ENCODE assay signal across 26 mouse cellular contexts in genomic region chr2:32798251-32798962, GRCm38 (mm10). TPM values are rescaled to one million over a fixed set of nuclear protein-coding genes. Genes with fewer than 3 reads are reported as not detected.
DNase-seq lines count a peak whose midpoint lies in the region; ATAC-seq lines count a peak whose summit lies in the region.
"Had no signal": no experiment of that assay in that cellular context is flagged by ENCODE, and none has a peak within 500 bp of the region (broad histone marks: within the 10 kb centered on the region; RNA-seq: fewer than 3 reads in every experiment).

No protein-coding gene starts in this region.

- no peak for DNase-seq in embryonic facial prominence, embryonic 14.5 days (ENCODE audit: low spot score)
- no peak for DNase-seq in embryonic facial prominence, embryonic 10.5 days (ENCODE audit: low spot score)
- DNase-seq in heart, postnatal 10 days = no peak
- DNase-seq in left cerebral cortex, adult 9 months (ENCODE audit: low spot score in 2 of 2) = peak; percentile 37 to 43
- no peak for DNase-seq in left cerebral cortex, adult 11 months (ENCODE audit: low spot score)
- DNase-seq in limb, embryonic 10.5 days (ENCODE audit: low spot score) = no peak
- no peak for DNase-seq in c-Kit-positive CD71-positive TER-119-positive erythroid progenitor cells, embryonic 14.5 days (ENCODE audit: low spot score)
- DNase-seq: adrenal gland, postnatal 10 days; cerebellum, adult 11-12 months; cerebellum, postnatal 36 days; gastrocnemius, postnatal 10 days; kidney, adult 18-20 months; liver, embryonic 13.5 days; lung, embryonic 14.5 days; lung, postnatal 36 days; spleen, adult 18-20 months; thymus, postnatal 4 days had no signal

- no peak overlapping the region for H3K4me3 ChIP-seq in embryonic facial prominence, embryonic 14.5 days (ENCODE audit: low read depth, low read length)
- H3K4me3 ChIP-seq in embryonic facial prominence, embryonic 10.5 days = no peak overlapping the region
- no peak overlapping the region for H3K4me3 ChIP-seq in heart, embryonic 15.5 days
- no peak overlapping the region for H3K4me3 ChIP-seq in limb, embryonic 10.5 days
- H3K4me3 ChIP-seq: forebrain, embryonic 12.5 days; limb, embryonic 12.5 days; liver, embryonic 13.5 days; midbrain, embryonic 10.5 days had no signal

- peak overlapping the region; percentile 8; the same call in 1 of the 2 replicates for H3K9ac ChIP-seq in embryonic facial prominence, embryonic 14.5 days (ENCODE audit: low read depth, low read length)
- no peak overlapping the region for H3K9ac ChIP-seq in heart, embryonic 15.5 days
- H3K9ac ChIP-seq: forebrain, embryonic 12.5 days; limb, embryonic 12.5 days; liver, embryonic 13.5 days; lung, embryonic 14.5 days had no signal

- 60% methylated on average over 10 of the region's 10 CpGs for WGBS in embryonic facial prominence, embryonic 14.5 days
- 72% methylated on average over 10 of the region's 10 CpGs for WGBS in embryonic facial prominence, embryonic 10.5 days
- 35% methylated on average over 10 of the region's 10 CpGs for WGBS in heart, embryonic 15.5 days
- WGBS in limb, embryonic 10.5 days = 66% methylated on average over 10 of the region's 10 CpGs

- H3K36me3 ChIP-seq in embryonic facial prominence, embryonic 14.5 days (ENCODE audit: control insufficient read depth, insufficient read depth, low read length) = peaks cover 47% of the 10 kb centered on the region
- H3K36me3 ChIP-seq in embryonic facial prominence, embryonic 10.5 days (replicated peaks) = peaks cover 84% of the 10 kb centered on the region
- H3K36me3 ChIP-seq in heart, embryonic 15.5 days = peaks cover 40% of the 10 kb centered on the region; the same call in 1 of the 2 replicates
- H3K36me3 ChIP-seq in limb, embryonic 10.5 days = peaks cover 40% of the 10 kb centered on the region

- H3K4me2 ChIP-seq in embryonic facial prominence, embryonic 14.5 days (ENCODE audit: low read depth, low read length) = no peak overlapping the region
- H3K4me2 ChIP-seq in heart, embryonic 15.5 days = no peak overlapping the region
- H3K4me2 ChIP-seq: forebrain, embryonic 12.5 days; limb, embryonic 12.5 days; liver, embryonic 13.5 days; lung, embryonic 14.5 days had no signal

- no peak overlapping the region for H3K27ac ChIP-seq in embryonic facial prominence, embryonic 14.5 days (replicated peaks; ENCODE audit: low read depth, low read length)
- H3K27ac ChIP-seq in embryonic facial prominence, embryonic 10.5 days (replicated peaks) = no peak overlapping the region; the same call in 1 of the 2 replicates
- H3K27ac ChIP-seq in heart, embryonic 15.5 days = peak overlapping the region; percentile 54
- 0 out of 2 replicates have a peak overlapping the region, but pooled peaks have one; percentile 26 for H3K27ac ChIP-seq in limb, embryonic 10.5 days
- H3K27ac ChIP-seq: forebrain, embryonic 12.5 days; kidney, postnatal 0 days; limb, embryonic 12.5 days; liver, embryonic 13.5 days; midbrain, embryonic 10.5 days had no signal

- no peaks in the 10 kb centered on the region for H3K4me1 ChIP-seq in embryonic facial prominence, embryonic 14.5 days (ENCODE audit: control insufficient read depth, insufficient read depth, low read length)
- peaks cover 11% of the 10 kb centered on the region for H3K4me1 ChIP-seq in embryonic facial prominence, embryonic 10.5 days
- peaks cover 16% of the 10 kb centered on the region for H3K4me1 ChIP-seq in heart, embryonic 15.5 days (replicated peaks)
- 0 out of 2 replicates have a peak, but pooled peaks cover 9% of the 10 kb centered on the region for H3K4me1 ChIP-seq in limb, embryonic 10.5 days
- H3K4me1 ChIP-seq: forebrain, embryonic 12.5 days; limb, embryonic 12.5 days; liver, embryonic 13.5 days had no signal

- ATAC-seq in embryonic facial prominence, embryonic 14.5 days (ENCODE audit: low read depth) = no peak
- ATAC-seq in heart, embryonic 15.5 days (replicated peaks; ENCODE audit: insufficient number of reproducible peaks, insufficient read depth, low FRiP score, low read depth) = peak; percentile 52; the same call in 1 of the 2 replicates
- ATAC-seq: activated CD4-positive, CD25-positive, alpha-beta regulatory T cell, adult 4 months; CD4-positive, CD25-positive, alpha-beta regulatory T cell, adult 4 months had no signal

- intact Hi-C loops in heart, postnatal 10 days (cut with DNase I) = no loop called here

- no peaks in the 10 kb centered on the region for H3K9me3 ChIP-seq in embryonic facial prominence, embryonic 14.5 days (ENCODE audit: control insufficient read depth, low read length)
- no peaks in the 10 kb centered on the region for H3K9me3 ChIP-seq in embryonic facial prominence, embryonic 10.5 days
- H3K9me3 ChIP-seq in heart, embryonic 15.5 days (replicated peaks) = no peaks in the 10 kb centered on the region
- H3K9me3 ChIP-seq in limb, embryonic 10.5 days (replicated peaks) = no peaks in the 10 kb centered on the region
- H3K9me3 ChIP-seq: forebrain, embryonic 12.5 days; limb, embryonic 12.5 days; liver, embryonic 13.5 days; midbrain, embryonic 10.5 days had no signal

- no peaks in the 10 kb centered on the region for H3K27me3 ChIP-seq in embryonic facial prominence, embryonic 14.5 days (replicated peaks; ENCODE audit: control insufficient read depth, insufficient read depth, low read length)
- no peaks in the 10 kb centered on the region for H3K27me3 ChIP-seq in embryonic facial prominence, embryonic 10.5 days (replicated peaks; ENCODE audit: low read depth, poor library complexity, severe bottlenecking)
- H3K27me3 ChIP-seq in heart, embryonic 15.5 days = no peaks in the 10 kb centered on the region
- H3K27me3 ChIP-seq in limb, embryonic 10.5 days (ENCODE audit: low read depth, poor library complexity, severe bottlenecking) = no peaks in the 10 kb centered on the region
- H3K27me3 ChIP-seq: forebrain, embryonic 12.5 days; limb, embryonic 12.5 days; liver, embryonic 13.5 days had no signal

RNA-seq across cellular contexts. Expression of gene Cfap157, which starts 14.2 kb away (rescaled TPM):
- polyA plus RNA-seq in embryonic facial prominence, embryonic 14.5 days (2014; fragmentation: Nextera tagmentation; extraction: Ambion mirVana) = 0.20 and 0.63 TPM in 2 replicates
- 0.54 and 0.60 TPM in 2 replicates for polyA plus RNA-seq in embryonic facial prominence, embryonic 10.5 days (2016; fragmentation: Nextera tagmentation; extraction: Ambion mirVana)
- polyA plus RNA-seq in heart, embryonic 15.5 days (2015; fragmentation: Nextera tagmentation; extraction: Ambion mirVana) = 0.16 and 0.52 TPM in 2 replicates
- under 1 TPM in 1 of 2 experiments, not detected in 1; 0.14 TPM for total RNA-seq in heart, postnatal 10 days (2021)
- 0.26 and 1.3 TPM in 2 replicates for polyA plus RNA-seq in limb, embryonic 10.5 days (2016; fragmentation: Nextera tagmentation; extraction: Ambion mirVana)
- total RNA-seq: adrenal gland, postnatal 10 days; ES-E14; gastrocnemius, postnatal 10 days; neutrophil, adult 5-6 weeks had no signal
- polyA plus RNA-seq: activated CD4-positive, CD25-positive, alpha-beta regulatory T cell, adult 4 months had no signal

RNA-seq across cellular contexts. Expression of gene Ptrh1, which starts 22.8 kb away (rescaled TPM):
- 5.2 and 5.8 TPM in 2 replicates for polyA plus RNA-seq in embryonic facial prominence, embryonic 14.5 days (2014; fragmentation: Nextera tagmentation; extraction: Ambion mirVana)
- 5.3 and 6.4 TPM in 2 replicates for polyA plus RNA-seq in embryonic facial prominence, embryonic 10.5 days (2016; fragmentation: Nextera tagmentation; extraction: Ambion mirVana)
- 3.0 and 4.8 TPM in 2 replicates for polyA plus RNA-seq in heart, embryonic 15.5 days (2015; fragmentation: Nextera tagmentation; extraction: Ambion mirVana)
- total RNA-seq in heart, postnatal 10 days (2021) = 1 to 10 TPM; 1.7 to 3.3 TPM
- polyA plus RNA-seq in limb, embryonic 10.5 days (2016; fragmentation: Nextera tagmentation; extraction: Ambion mirVana) = 5.3 and 5.6 TPM in 2 replicates
- total RNA-seq: neutrophil, adult 5-6 weeks had no signal

RNA-seq across cellular contexts. Expression of gene Ttc16, which starts 23.0 kb away (rescaled TPM):
- polyA plus RNA-seq in embryonic facial prominence, embryonic 14.5 days (2014; fragmentation: Nextera tagmentation; extraction: Ambion mirVana) = 0.22 and 0.85 TPM in 2 replicates
- 0.31 and 0.34 TPM in 2 replicates for polyA plus RNA-seq in embryonic facial prominence, embryonic 10.5 days (2016; fragmentation: Nextera tagmentation; extraction: Ambion mirVana)
- 0.15 and 0.32 TPM in 2 replicates for polyA plus RNA-seq in heart, embryonic 15.5 days (2015; fragmentation: Nextera tagmentation; extraction: Ambion mirVana)
- total RNA-seq in heart, postnatal 10 days (2021) = not detected
- polyA plus RNA-seq in limb, embryonic 10.5 days (2016; fragmentation: Nextera tagmentation; extraction: Ambion mirVana) = 0.23 and 0.38 TPM in 2 replicates

RNA-seq across cellular contexts. Expression of gene Tor2a, which starts 41.4 kb away (rescaled TPM):
- polyA plus RNA-seq in embryonic facial prominence, embryonic 14.5 days (2014; fragmentation: Nextera tagmentation; extraction: Ambion mirVana) = 64.5 and 73.2 TPM in 2 replicates
- polyA plus RNA-seq in embryonic facial prominence, embryonic 10.5 days (2016; fragmentation: Nextera tagmentation; extraction: Ambion mirVana) = 48.9 and 53.5 TPM in 2 replicates
- 31.2 and 41.1 TPM in 2 replicates for polyA plus RNA-seq in heart, embryonic 15.5 days (2015; fragmentation: Nextera tagmentation; extraction: Ambion mirVana)
- 10 to 100 TPM; 14.4 to 16.4 TPM for total RNA-seq in heart, postnatal 10 days (2021)
- polyA plus RNA-seq in limb, embryonic 10.5 days (2016; fragmentation: Nextera tagmentation; extraction: Ambion mirVana) = 52.9 and 61.1 TPM in 2 replicates

RNA-seq across cellular contexts. Expression of gene Stxbp1, which starts 48.6 kb away (rescaled TPM):
- polyA plus RNA-seq in embryonic facial prominence, embryonic 14.5 days (2014; fragmentation: Nextera tagmentation; extraction: Ambion mirVana) = 26.8 and 29.7 TPM in 2 replicates
- polyA plus RNA-seq in embryonic facial prominence, embryonic 10.5 days (2016; fragmentation: Nextera tagmentation; extraction: Ambion mirVana) = 24.4 and 25.1 TPM in 2 replicates
- polyA plus RNA-seq in heart, embryonic 15.5 days (2015; fragmentation: Nextera tagmentation; extraction: Ambion mirVana) = 23.8 and 28.3 TPM in 2 replicates
- total RNA-seq in heart, postnatal 10 days (2021) = 10 to 100 TPM; 25.4 to 25.7 TPM
- 10.9 and 12.9 TPM in 2 replicates for polyA plus RNA-seq in limb, embryonic 10.5 days (2016; fragmentation: Nextera tagmentation; extraction: Ambion mirVana)

Comparison
In these comparisons a context has a peak if more than half of its experiments do, and no peak if none do; other contexts are left out.
1. DNase-seq: peak in left cerebral cortex, adult 9 months (2 of 2); none in embryonic facial prominence, embryonic 14.5 days (single experiment), embryonic facial prominence, embryonic 10.5 days (single experiment), heart, postnatal 10 days (0 of 2), left cerebral cortex, adult 11 months (single experiment), limb, embryonic 10.5 days (single experiment) and c-Kit-positive CD71-positive TER-119-positive erythroid progenitor cells, embryonic 14.5 days (single experiment).
2. H3K27ac ChIP-seq: peak in heart, embryonic 15.5 days (single experiment) and limb, embryonic 10.5 days (single experiment); none in embryonic facial prominence, embryonic 14.5 days (single experiment) and embryonic facial prominence, embryonic 10.5 days (single experiment).